Mouse (Mus musculus) stomach, postnatal 0 days (tissue): Measurements from ENCODE around the gene Egfem1.

Source experiments
- CTCF ChIP-seq: IDR thresholded peaks from 2 replicates; pipeline ENCODE4 v1.5.1; 2016; ENCODE audit warnings: antibody characterized with exemption, low read depth, mild to moderate bottlenecking, moderate library complexity
- EP300 ChIP-seq: optimal IDR thresholded peaks from 2 replicates; pipeline ENCODE3; 2016; ENCODE audit warnings: antibody characterized with exemption

DNA sequence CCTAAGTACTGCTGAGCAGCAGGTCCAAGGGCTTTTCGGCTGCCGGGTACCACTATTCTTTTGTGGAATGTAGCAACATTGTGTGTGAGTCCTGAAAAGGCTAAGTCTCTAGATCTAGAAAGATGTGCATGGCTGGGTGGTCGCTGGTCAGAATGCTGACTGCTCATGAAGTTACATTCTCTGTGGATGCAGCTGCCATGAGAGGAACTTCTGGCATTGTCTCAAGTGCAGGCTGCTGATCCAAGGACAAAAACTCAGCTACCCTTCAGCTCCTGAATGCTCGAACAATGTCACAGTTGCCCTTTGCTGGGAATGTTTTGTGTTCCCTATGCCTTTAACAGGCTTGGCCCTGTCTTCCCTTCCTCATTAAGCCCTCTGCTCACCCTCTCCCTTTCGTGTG is 35.5 kb upstream of the Egfem1 start:
- no peak for TF ChIP-seq CTCF
- TF ChIP-seq EP300 = no peak
